Mouse (Mus musculus) pancreas, adult 10 weeks (tissue): ENCODE results near the gene Cd69. TPM values are rescaled to one million over a fixed set of nuclear protein-coding genes. Genes with fewer than 3 reads are reported as not detected.

Experiments
- polyA plus RNA-seq: library from polyadenylated mRNA; stranded (reverse); fragments of 350-450 nt; fragmentation: Illumina TruSeq; extraction: RNeasy Lipid Tissue Mini Kit (QIAGEN cat#74804); gene quantifications from one replicate; pipeline ENCODE4 v1.2.3, GENCODE M21; 2015; ENCODE audit warnings: low read depth, low replicate concordance; ENCODE audit not compliant: insufficient read depth

Gene Cd69
- not detected for polyA plus RNA-seq

DNA sequence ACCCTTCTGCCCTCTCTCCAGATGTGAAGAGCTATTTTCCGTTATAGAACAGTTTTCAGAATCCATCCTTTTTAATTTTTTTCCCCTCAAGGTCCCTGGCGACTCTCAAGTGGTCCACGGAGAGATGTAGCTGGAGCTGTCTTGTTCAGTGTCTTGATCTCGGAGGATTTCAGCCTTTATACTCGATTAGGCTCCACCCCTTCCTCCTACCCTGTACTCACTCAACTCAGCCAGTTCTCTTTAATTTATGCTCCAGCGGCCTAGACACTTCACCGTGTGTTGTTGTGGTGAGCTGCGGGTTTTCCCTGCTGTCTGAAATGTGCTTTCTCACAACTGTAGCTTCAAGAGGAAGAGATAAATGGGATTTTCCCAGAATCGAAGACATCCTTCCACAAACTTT is at the start of gene Cd69:
Cd69 (minus strand) TSS at position 217 of the 400 bp plus-strand sequence.

Other genes starting within 250 kb of the Cd69 start
- gene Klrb1f, start 229.5 kb downstream of the Cd69 start, polyA plus RNA-seq: not detected
- gene Clec2e, start 174.5 kb downstream of the Cd69 start, polyA plus RNA-seq: not detected
- gene Clec2d, start 94.8 kb downstream of the Cd69 start, polyA plus RNA-seq: 34.1 TPM
- gene 4922502D21Rik, start 56.4 kb upstream of the Cd69 start, polyA plus RNA-seq: not detected
- 0.76 TPM for gene Clec12a, start 67.3 kb upstream of the Cd69 start, polyA plus RNA-seq
- 0.78 TPM for gene Clec12b, start 110.4 kb upstream of the Cd69 start, polyA plus RNA-seq
- not detected for gene Clec1b, start 121.9 kb upstream of the Cd69 start, polyA plus RNA-seq
- gene Clec9a, start 133.4 kb upstream of the Cd69 start, polyA plus RNA-seq: 0.90 TPM
- 2.3 TPM for gene Clec1a, start 176.6 kb upstream of the Cd69 start, polyA plus RNA-seq
- gene Olr1, start 231.7 kb upstream of the Cd69 start, polyA plus RNA-seq: not detected
- not detected for gene Tmem52b, start 237.1 kb upstream of the Cd69 start, polyA plus RNA-seq